Mouse (Mus musculus): ENCODE measurements at regions not wholly inside any gene's neighbourhood (a gene's known extent, or its start where the extent isn't known, plus 50 kb on each side); places are given as distances from the start of the nearest gene placed in this dataset.
A peak's percentile ranks its signal among the peaks of the same experiment; 100 is the strongest.

DNA sequence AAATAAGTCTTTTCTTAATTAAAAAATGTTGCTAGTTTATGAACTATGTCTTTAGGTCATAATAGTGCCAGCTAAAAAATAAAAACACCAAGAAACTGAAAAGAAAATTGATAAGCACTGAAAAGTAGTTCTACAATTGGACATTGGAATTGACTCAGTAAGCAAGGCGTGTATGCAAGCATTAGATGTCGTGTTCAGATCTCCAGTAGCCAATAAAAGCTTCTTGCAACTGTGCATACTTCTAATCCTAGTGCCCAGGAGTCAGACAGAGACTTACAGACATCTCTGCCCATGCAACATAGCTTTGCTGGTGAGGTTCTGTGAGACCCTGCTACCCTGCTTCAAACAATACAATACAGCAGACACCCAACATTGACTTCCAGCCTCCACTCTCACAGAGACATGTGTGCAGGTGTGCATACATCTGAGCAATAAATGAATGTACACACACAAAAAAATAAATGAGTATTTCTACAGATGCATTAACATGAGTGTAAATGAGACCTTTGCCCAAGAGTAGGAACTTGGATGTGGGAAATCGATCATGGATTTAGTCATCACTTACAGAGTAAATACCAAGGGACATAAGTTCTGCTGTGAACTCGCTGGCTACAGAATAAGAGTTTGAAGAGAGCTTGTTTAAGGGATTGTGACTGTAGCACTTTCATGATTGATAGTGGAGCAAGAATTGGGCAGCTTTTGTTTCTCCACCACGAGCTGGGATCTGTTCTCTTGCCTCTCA, 142.9 kb upstream of the Gas1 start:
- DNase-seq, result no peak
- Histone ChIP-seq H3K27me3 (ENCODE audit: control insufficient read depth, insufficient read depth, low read length) (no peaks in the 10 kb centered on the region), H3K4me1 (ENCODE audit: control insufficient read depth, insufficient read depth, low read length) (no peaks in the 10 kb centered on the region), H3K27ac (ENCODE audit: insufficient read depth, low read length) (no peak overlapping the region), H3K4me3 (replicated peaks; ENCODE audit: insufficient read depth, low read depth, low read length) (no peak overlapping the region)
- WGBS, result 78% methylated on average over 5 of the region's 5 CpGs
- no peak for TF ChIP-seq CTCF (IDR thresholded peaks at IDR 0.05; ENCODE audit: borderline replicate concordance, insufficient read depth, low read depth, low read length)
- TF ChIP-seq POLR2A (IDR thresholded peaks at IDR 0.05; ENCODE audit: borderline replicate concordance, insufficient read depth, low read length), result no peak

DNA sequence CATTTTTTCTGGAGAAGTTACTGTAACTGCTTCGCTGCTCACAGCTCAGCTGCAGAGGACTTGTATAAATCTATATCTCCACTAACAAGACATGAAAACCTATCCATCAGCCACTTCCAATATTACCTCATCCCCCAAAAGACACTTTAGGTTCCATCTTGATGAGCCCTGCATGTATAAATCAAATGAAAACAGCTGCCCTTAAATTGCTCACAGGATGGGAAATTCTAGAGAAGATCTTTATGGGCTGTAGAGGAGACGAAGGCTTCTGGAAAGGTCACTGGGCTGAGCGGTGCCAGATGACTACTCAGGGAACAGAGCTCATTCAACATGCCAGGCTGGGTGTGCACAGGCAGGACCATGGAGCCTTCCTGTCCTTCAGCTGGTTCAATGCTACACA, 145.4 kb upstream of the Gas1 start:
- WGBS, result 85% methylated on average over 3 of the region's 3 CpGs
- H3K4me3 ChIP-seq (replicated peaks; ENCODE audit: insufficient read depth, low read depth, low read length), result no peak overlapping the region
- no peaks in the 10 kb centered on the region for H3K4me1 ChIP-seq (ENCODE audit: control insufficient read depth, insufficient read depth, low read length)
- DNase-seq, result no peak
- no peak overlapping the region for H3K27ac ChIP-seq (ENCODE audit: insufficient read depth, low read length)
- H3K27me3 ChIP-seq (ENCODE audit: control insufficient read depth, insufficient read depth, low read length), result no peaks in the 10 kb centered on the region
- TF ChIP-seq CTCF (IDR thresholded peaks at IDR 0.05; ENCODE audit: borderline replicate concordance, insufficient read depth, low read depth, low read length), result no peak
- no peak for TF ChIP-seq POLR2A (IDR thresholded peaks at IDR 0.05; ENCODE audit: borderline replicate concordance, insufficient read depth, low read length)

- Histone ChIP-seq H3K27me3 (ENCODE audit: control insufficient read depth, insufficient read depth, low read length) (no peaks in the 10 kb centered on the region), H3K4me3 (replicated peaks; ENCODE audit: insufficient read depth, low read depth, low read length) (no peak overlapping the region), H3K27ac (ENCODE audit: insufficient read depth, low read length) (no peak overlapping the region), H3K4me1 (ENCODE audit: control insufficient read depth, insufficient read depth, low read length) (no peaks in the 10 kb centered on the region)
- WGBS, result 27% methylated on average over 9 of the region's 9 CpGs
- no peak for DNase-seq
- TF ChIP-seq POLR2A (IDR thresholded peaks at IDR 0.05; ENCODE audit: borderline replicate concordance, insufficient read depth, low read length) (no peak), CTCF (IDR thresholded peaks at IDR 0.05; ENCODE audit: borderline replicate concordance, insufficient read depth, low read depth, low read length) (no peak)
These were observed 153.5 kb upstream of the Gas1 start for GRCm38 (mm10) chr13:60330475-60331258.

- no peaks in the 10 kb centered on the region for H3K27me3 ChIP-seq (ENCODE audit: control insufficient read depth, insufficient read depth, low read length)
- no peak overlapping the region for H3K4me3 ChIP-seq (replicated peaks; ENCODE audit: insufficient read depth, low read depth, low read length)
- WGBS, result 94% methylated on average over 1 of the region's 1 CpGs
- H3K4me1 ChIP-seq (ENCODE audit: control insufficient read depth, insufficient read depth, low read length), result no peaks in the 10 kb centered on the region
- no peak overlapping the region for H3K27ac ChIP-seq (ENCODE audit: insufficient read depth, low read length)
- no peak for DNase-seq
- TF ChIP-seq POLR2A (IDR thresholded peaks at IDR 0.05; ENCODE audit: borderline replicate concordance, insufficient read depth, low read length) (no peak), CTCF (IDR thresholded peaks at IDR 0.05; ENCODE audit: borderline replicate concordance, insufficient read depth, low read depth, low read length) (no peak)
These were observed 159.0 kb upstream of the Gas1 start for GRCm38 (mm10) chr13:60336196-60336595.

- 68% methylated on average over 2 of the region's 2 CpGs for WGBS
- Histone ChIP-seq H3K4me1 (ENCODE audit: control insufficient read depth, insufficient read depth, low read length) (no peaks in the 10 kb centered on the region), H3K4me3 (replicated peaks; ENCODE audit: insufficient read depth, low read depth, low read length) (no peak overlapping the region), H3K27me3 (ENCODE audit: control insufficient read depth, insufficient read depth, low read length) (no peaks in the 10 kb centered on the region), H3K27ac (ENCODE audit: insufficient read depth, low read length) (no peak overlapping the region)
- TF ChIP-seq POLR2A (IDR thresholded peaks at IDR 0.05; ENCODE audit: borderline replicate concordance, insufficient read depth, low read length) (no peak), CTCF (IDR thresholded peaks at IDR 0.05; ENCODE audit: borderline replicate concordance, insufficient read depth, low read depth, low read length) (no peak)
- peak in 1 of 2 experiments; percentile 12 for DNase-seq
These were observed 160.2 kb upstream of the Gas1 start for GRCm38 (mm10) chr13:60337383-60337782.

- no peak for DNase-seq
- H3K4me1 ChIP-seq (ENCODE audit: control insufficient read depth, insufficient read depth, low read length), result no peaks in the 10 kb centered on the region
- WGBS, result 46% methylated on average over 8 of the region's 8 CpGs
These were observed 160.9 kb upstream of the Gas1 start for GRCm38 (mm10) chr13:60338107-60338506.

GRCm38 (mm10) chr13:60340068-60340467, 162.9 kb upstream of the Gas1 start:
- Histone ChIP-seq H3K4me1 (ENCODE audit: control insufficient read depth, insufficient read depth, low read length) (no peaks in the 10 kb centered on the region), H3K4me3 (replicated peaks; ENCODE audit: insufficient read depth, low read depth, low read length) (no peak overlapping the region), H3K27me3 (ENCODE audit: control insufficient read depth, insufficient read depth, low read length) (no peaks in the 10 kb centered on the region), H3K27ac (ENCODE audit: insufficient read depth, low read length) (no peak overlapping the region)
- TF ChIP-seq CTCF (IDR thresholded peaks at IDR 0.05; ENCODE audit: borderline replicate concordance, insufficient read depth, low read depth, low read length), result no peak
- TF ChIP-seq POLR2A (IDR thresholded peaks at IDR 0.05; ENCODE audit: borderline replicate concordance, insufficient read depth, low read length), result no peak
- no peak for DNase-seq
- 66% methylated on average over 2 of the region's 2 CpGs for WGBS

More at GRCm38 (mm10) chr13:60338107-60338506, 160.9 kb upstream of the Gas1 start:
- TF ChIP-seq POLR2A (IDR thresholded peaks at IDR 0.05; ENCODE audit: borderline replicate concordance, insufficient read depth, low read length) (no peak), CTCF (IDR thresholded peaks at IDR 0.05; ENCODE audit: borderline replicate concordance, insufficient read depth, low read depth, low read length) (no peak)
- Histone ChIP-seq H3K27me3 (ENCODE audit: control insufficient read depth, insufficient read depth, low read length) (no peaks in the 10 kb centered on the region), H3K27ac (ENCODE audit: insufficient read depth, low read length) (no peak overlapping the region), H3K4me3 (replicated peaks; ENCODE audit: insufficient read depth, low read depth, low read length) (no peak overlapping the region)

DNA sequence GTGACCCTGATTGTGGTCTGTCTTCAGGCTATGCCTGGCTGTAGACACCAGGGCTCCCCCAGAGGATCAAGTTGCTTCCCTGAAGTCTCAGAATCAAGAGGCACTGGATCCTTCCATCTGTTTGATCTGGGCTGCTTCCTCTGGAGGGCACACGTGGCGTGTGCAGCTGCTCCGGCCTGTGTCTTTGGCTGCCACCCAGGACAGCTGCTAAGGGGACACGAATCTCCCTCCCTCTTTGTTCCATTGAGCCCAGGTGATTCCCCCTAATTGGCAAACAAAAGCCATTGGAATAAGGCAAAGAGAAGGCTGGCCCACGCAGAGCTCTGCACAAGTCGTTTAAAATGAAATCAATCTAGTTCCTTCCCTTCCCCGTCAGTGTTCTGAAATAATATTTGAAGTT, 170.7 kb upstream of the Gas1 start:
- no peaks in the 10 kb centered on the region for H3K27me3 ChIP-seq (ENCODE audit: control insufficient read depth, insufficient read depth, low read length)
- no peak for TF ChIP-seq POLR2A (IDR thresholded peaks at IDR 0.05; ENCODE audit: borderline replicate concordance, insufficient read depth, low read length)
- no peak for TF ChIP-seq CTCF (IDR thresholded peaks at IDR 0.05; ENCODE audit: borderline replicate concordance, insufficient read depth, low read depth, low read length)
- WGBS, result 9% methylated on average over 7 of the region's 7 CpGs
- H3K4me1 ChIP-seq (ENCODE audit: control insufficient read depth, insufficient read depth, low read length), result no peaks in the 10 kb centered on the region
- no peak overlapping the region for H3K27ac ChIP-seq (ENCODE audit: insufficient read depth, low read length)
- no peak for DNase-seq
- H3K4me3 ChIP-seq (replicated peaks; ENCODE audit: insufficient read depth, low read depth, low read length), result no peak overlapping the region

All from cerebellum, adult 2 months (tissue).